Mouse (Mus musculus): ENCODE measurements around the gene Mast4.

The Mast4 gene

DNA sequence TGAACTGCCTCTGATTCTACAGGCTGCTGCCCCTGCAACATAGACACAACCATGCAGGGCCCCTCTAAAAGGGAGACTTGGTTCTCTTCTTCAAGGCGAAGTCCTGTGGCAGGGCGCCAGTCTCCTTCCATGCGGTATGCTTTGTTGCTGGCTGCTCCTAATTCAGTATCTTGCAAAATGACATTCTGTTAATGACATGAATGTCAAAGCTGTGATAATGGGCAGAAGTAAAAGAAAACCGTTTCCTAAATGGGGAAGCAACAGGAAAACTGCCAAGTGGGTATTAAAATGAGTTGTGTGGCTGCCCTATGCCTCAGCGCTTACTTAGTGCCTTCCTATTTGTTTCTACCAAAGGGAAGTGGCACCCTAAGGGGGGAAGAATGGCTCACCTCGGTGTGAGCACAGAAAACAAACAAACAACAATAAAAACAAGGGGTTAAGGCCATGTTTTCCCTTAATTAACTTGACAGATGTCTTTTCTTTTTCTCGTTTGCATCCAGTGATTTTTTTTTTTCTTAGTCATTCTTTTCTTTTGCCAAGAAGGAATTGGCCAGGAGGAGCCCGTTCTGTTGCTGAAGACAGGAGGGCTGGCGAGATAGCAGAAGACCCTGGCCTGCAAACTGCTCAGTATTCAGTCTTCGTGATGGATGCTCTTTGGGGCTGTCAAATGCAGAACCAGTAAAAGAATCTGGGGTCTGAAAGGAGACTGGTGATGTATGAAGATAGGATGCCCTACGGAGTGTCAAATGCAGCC is 468.1 kb downstream of the Mast4 start:
- DNase-seq (ENCODE audit: inconsistent ontology term), result peak; percentile 70

DNA sequence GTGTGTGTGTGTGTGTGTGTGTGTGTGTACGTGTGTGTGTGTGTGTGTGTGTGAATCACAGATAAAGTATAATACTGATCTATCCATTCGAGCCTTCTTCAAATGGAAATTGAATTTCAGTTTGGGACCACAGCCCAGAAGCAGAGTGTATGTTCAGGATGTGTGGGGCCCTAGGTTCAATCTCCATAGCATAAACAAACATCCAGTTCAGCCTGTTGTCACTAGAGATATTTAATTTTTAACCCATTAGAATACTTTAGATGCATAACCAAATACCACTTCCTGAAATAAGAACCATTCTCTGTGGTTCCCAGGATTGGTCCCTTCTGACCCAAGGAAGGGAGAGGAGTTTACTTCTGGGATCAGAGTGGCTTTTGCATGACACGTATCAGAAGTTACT is 468.8 kb downstream of the Mast4 start:
- DNase-seq (ENCODE audit: inconsistent ontology term), result no peak

- DNase-seq (ENCODE audit: inconsistent ontology term), result no peak
Measured at GRCm38 (mm10) chr13:102864840-102865239, 469.5 kb downstream of the Mast4 start.

- no peak for DNase-seq (ENCODE audit: inconsistent ontology term)
Measured at GRCm38 (mm10) chr13:102864079-102864478, 470.2 kb downstream of the Mast4 start.

GRCm38 (mm10) chr13:102862981-102863380 is 471.3 kb downstream of the Mast4 start:
- DNase-seq (ENCODE audit: inconsistent ontology term), result no peak

- DNase-seq (ENCODE audit: inconsistent ontology term), result no peak
Measured at GRCm38 (mm10) chr13:102862397-102862796, 471.9 kb downstream of the Mast4 start.

DNA sequence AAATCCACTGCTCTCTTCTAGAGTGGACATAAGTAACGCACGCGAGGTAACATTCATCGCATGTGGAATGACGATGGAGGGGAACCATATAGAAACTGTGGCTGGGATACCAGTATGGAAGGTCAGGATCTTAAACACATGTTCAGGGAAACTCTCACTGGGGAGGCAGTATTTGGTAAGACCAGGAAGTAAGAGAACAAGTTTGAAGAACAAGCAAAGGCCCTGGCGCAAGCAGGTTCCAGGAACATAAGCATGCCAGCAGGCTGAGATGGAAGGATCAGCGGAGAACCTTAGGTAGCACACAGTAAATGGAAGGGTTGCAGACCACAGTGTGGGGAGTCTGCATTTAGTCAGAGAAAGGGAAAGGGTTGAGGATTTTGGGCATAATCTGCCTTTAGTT is 473.6 kb downstream of the Mast4 start:
- no peak for DNase-seq (ENCODE audit: inconsistent ontology term)

DNA sequence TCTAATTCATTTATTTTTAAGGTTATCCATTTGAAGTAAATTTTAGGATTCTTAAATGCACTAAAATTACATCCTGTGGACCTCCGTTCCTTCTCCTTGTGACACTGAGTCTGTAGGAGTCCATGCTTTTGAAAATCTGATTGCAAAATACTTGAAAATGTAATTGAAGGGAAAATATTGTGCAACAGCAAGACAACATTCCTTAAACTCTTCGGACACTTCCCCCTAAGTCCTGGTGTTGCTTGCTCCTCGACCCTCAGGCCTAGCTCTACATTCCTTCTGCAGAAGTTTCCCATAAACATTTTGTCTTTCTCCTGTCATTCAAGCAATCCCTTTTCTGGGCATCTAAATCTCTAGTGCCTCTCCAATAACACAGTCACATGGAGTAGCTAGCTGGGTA is 474.2 kb downstream of the Mast4 start:
- DNase-seq (ENCODE audit: inconsistent ontology term), result no peak

GRCm38 (mm10) chr13:102857539-102857838 is 476.8 kb downstream of the Mast4 start:
- no peak for DNase-seq (ENCODE audit: inconsistent ontology term)

DNA sequence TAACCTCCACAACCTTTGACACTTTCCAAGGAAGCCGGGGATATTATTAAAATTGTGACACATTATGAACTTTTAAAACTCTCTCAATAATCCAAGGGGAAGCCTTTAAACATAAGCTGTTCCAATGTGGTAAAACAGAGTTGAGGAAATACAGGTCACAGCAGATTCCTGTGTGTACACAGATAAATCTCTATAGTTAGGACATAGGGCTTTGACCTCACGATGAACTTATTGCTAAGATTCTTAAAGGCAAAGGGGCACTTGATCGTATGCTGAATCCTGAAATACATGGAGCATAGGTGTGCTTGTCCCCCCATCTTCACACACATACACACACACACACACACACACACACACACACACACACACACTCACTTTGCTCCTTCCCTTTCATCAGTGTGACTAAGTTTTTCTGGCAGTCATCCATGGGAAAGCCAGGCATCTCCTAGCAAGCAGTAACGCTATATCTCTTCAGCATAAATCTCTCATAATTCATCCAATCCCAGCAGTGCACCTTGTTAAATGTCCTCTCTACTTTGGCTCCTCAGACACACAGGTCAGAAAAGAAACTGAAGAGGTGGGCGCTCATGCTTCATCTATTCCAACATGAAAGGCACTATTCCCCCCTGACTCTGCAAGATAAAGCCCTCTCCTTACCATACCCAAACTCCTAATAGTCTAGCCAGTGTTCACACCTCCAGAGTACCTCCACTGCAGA is 477.3 kb downstream of the Mast4 start:
- peak; percentile 29 for DNase-seq (ENCODE audit: inconsistent ontology term)

- DNase-seq (ENCODE audit: inconsistent ontology term), result peak; percentile 32
Measured at GRCm38 (mm10) chr13:102852865-102853264, 481.4 kb downstream of the Mast4 start.

- no peak for DNase-seq (ENCODE audit: inconsistent ontology term)
Measured at GRCm38 (mm10) chr13:102851253-102851652, 483.0 kb downstream of the Mast4 start.

- DNase-seq (ENCODE audit: inconsistent ontology term), result no peak
Measured at GRCm38 (mm10) chr13:102850594-102850993, 483.7 kb downstream of the Mast4 start.

DNA sequence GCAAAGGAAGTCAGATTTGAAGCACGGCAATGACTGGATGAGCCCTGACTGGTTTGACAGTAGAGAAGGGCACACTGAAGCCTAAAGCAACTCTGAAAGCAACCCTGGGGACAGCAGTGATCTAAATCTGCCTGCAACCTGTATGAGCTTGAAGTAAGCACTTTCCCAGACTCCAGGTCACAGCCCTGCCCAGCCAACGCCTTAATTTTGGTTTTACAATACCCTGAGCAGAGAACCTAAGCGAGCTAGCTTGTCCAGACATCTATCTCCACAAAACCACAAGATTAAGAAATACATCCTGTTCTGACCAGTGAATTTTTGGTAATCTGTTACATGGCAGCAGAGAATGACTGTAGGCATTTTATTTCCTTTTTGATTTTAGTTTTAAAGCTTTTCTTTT is 485.2 kb downstream of the Mast4 start:
- no peak for DNase-seq (ENCODE audit: inconsistent ontology term)

DNA sequence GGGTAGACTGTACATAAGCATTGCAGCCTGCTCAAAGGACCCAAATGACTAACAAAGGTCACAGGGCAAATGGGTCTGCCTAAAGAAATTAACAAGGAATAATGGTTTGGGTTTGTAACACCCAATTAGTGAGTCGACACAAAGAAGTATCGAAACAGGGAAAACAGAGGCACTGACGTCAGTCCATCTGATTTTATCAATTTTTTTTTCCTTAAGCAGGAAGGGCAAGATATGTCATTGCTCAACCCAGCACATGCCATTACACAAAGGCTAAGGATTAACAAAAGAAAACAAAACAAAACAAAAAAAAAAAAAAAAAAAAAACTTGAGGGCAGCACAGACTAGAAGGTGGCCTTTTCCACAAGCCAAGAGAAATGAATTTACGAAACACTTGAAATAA is 487.8 kb downstream of the Mast4 start:
- peak; percentile 39 for DNase-seq (ENCODE audit: inconsistent ontology term)

DNA sequence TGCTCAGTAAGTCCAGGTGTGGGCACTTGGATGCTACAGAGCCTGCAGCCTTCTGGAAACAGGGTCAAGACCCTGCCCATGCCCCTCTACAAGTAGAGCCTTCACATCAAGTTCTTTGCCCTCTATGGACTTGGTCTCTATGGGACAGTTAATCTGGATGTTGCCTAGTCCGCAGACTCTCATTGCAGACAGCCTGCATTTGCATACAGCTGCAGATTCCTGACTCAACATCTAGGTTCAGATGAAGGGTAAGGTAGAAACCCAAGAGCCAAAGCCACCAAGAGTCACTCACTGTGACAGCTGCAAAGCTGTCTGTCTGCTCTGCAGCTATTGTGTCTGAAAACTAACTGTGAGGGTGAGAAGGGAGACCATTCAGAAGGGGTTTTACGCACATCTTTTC is 491.6 kb downstream of the Mast4 start:
- DNase-seq (ENCODE audit: inconsistent ontology term), result no peak

DNA sequence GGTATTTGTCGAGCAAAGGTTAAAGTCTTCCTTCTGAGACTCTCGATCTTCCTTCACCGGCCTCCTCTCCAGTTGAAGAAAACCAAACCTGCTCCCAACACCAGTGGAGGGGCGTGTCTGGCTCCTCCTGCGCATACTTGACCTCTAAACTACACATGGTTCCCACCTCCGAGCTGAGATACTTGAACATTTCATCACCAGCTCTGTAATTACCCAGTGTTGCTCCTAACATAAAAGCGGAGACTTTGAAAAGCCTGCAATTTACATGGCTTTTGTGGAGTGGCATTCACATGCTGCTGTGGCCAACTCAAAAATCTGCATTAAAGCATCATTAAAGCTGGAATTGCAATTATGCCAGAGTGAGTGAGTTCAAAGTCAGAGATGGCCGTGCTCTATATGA is 492.1 kb downstream of the Mast4 start:
- no peak for DNase-seq (ENCODE audit: inconsistent ontology term)

DNA sequence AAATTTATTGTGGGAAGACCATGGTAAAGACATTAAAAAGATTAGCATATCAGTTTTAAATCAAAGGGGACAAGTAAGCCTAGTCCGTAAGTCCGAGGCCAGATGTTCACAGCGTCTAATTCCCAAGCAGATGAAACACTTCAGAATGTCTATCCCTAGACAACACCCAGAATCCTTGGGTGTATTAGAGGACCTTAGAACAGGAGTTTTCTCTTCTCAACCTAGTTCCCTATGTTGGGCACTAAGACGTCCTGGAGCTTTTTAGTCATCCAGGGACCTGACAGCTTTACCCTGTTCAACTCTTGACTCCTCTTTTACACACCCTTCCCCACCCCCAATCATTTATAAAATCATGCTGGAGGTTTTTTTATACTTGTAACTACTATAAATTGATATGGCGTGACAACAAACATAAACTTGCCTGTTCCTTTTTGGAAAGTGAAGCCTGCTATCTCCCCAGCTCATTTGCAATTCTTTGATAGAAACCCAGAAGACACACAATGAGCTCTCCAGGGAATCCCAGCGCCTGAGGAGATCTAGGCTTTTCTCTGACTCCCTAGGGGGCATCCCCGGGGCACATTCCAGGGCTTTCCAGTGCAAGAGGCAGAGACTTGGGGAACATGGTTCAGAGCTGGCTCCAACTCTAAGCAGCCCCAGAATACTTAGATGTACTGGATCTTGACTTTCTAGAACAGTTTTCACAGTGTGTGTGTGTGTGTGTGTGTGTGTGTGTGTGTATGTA is 494.4 kb downstream of the Mast4 start:
- peak; percentile 42 for DNase-seq (ENCODE audit: inconsistent ontology term)

DNA sequence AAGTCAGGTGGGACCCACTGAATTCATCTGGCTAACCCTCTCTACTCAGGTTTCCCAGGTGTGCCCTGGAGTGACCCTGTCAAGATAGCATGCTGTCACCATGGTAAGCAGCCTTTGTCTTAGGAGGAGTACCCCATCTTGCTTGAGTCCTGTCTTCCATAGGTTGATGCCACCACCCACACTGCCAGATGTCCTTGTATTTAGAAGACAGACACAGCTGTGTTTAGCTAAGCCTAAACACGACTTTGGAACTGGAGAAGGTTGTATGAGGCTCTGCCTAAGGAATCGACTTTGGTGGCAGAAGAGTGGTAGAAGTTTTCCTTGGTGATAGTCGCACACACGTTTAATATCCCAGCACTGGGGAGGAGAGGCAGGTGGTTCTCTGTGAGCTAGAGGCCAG is 496.9 kb downstream of the Mast4 start:
- DNase-seq (ENCODE audit: inconsistent ontology term), result no peak

GRCm38 (mm10) chr13:102835336-102835735 is 499.0 kb downstream of the Mast4 start:
- DNase-seq (ENCODE audit: inconsistent ontology term), result no peak

GRCm38 (mm10) chr13:102818287-102818686 is 516.0 kb downstream of the Mast4 start:
- no peak for DNase-seq (ENCODE audit: inconsistent ontology term)

GRCm38 (mm10) chr13:102816689-102817088 is 517.6 kb downstream of the Mast4 start:
- DNase-seq (ENCODE audit: inconsistent ontology term), result no peak

DNA sequence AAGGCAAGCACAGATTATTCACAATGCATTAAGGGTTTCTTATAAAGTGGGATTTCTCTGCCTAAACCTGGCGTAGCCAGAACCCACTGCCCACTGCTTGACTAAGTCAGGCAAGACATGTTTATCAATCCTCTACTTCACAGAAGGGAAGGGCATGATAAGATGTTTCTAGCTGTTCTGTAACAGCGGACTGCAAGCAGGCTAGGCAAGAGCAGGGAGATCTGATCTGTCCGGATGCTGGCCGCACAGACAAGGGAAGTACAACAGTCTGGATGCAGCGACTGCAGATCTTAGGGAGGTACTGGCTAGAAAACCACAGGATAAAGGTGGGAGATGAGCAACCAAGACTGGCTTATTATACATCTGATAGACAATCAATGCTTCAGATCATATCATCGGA is 519.1 kb downstream of the Mast4 start:
- no peak for DNase-seq (ENCODE audit: inconsistent ontology term)
